ENCODE assay signal across 8 mouse cellular contexts in genomic region chr4:57637636-57638386, GRCm38 (mm10).
DNase-seq lines count a peak whose midpoint lies in the region; ATAC-seq lines count a peak whose summit lies in the region.

No protein-coding gene starts in this region.

- peak overlapping the region; percentile 60 for H3K4me2 ChIP-seq in heart, embryonic 15.5 days
- H3K4me2 ChIP-seq in neural tube, embryonic 15.5 days, result peak overlapping the region; percentile 59

- 0 out of 2 replicates have a peak, but pooled peaks have one; percentile 54 for ATAC-seq in heart, embryonic 15.5 days (replicated peaks; ENCODE audit: insufficient number of reproducible peaks, insufficient read depth, low FRiP score, low read depth)
- ATAC-seq in neural tube, embryonic 15.5 days (ENCODE audit: low FRiP score), result peak; percentile 88

- H3K27ac ChIP-seq in heart, embryonic 15.5 days, result peak overlapping the region; percentile 49
- peak overlapping the region; percentile 82 for H3K27ac ChIP-seq in neural tube, embryonic 15.5 days (replicated peaks)

- 25% methylated on average over 24 of the region's 24 CpGs for WGBS in heart, embryonic 15.5 days
- 27% methylated on average over 24 of the region's 24 CpGs for WGBS in neural tube, embryonic 15.5 days

- intact Hi-C loops in heart, postnatal 36 days (cut with DNase I), result no loop called here
- intact Hi-C loops in left cerebral cortex, postnatal 36 days (cut with DNase I), result no loop called here

- H3K4me3 ChIP-seq in heart, embryonic 15.5 days, result peak overlapping the region; percentile 31
- H3K4me3 ChIP-seq in neural tube, embryonic 15.5 days (replicated peaks), result peak overlapping the region; percentile 44

- no peaks in the 10 kb centered on the region for H3K36me3 ChIP-seq in heart, embryonic 15.5 days
- H3K36me3 ChIP-seq in neural tube, embryonic 15.5 days, result no peaks in the 10 kb centered on the region

- no peaks in the 10 kb centered on the region for H3K9me3 ChIP-seq in heart, embryonic 15.5 days (replicated peaks)
- no peaks in the 10 kb centered on the region for H3K9me3 ChIP-seq in neural tube, embryonic 15.5 days (replicated peaks)

- DNase-seq in heart, postnatal 36 days, result no peak
- peak; percentile 30 for DNase-seq in cerebellum, adult 9-10 months
- DNase-seq in frontal cortex, adult 2 months (ENCODE audit: extremely low spot score in 1 of 2, low spot score in 1 of 2), result peak; percentile 61 to 75
- DNase-seq in left cerebral cortex, postnatal 36 days (ENCODE audit: low spot score in 2 of 2), result peak; percentile 61 to 63
- DNase-seq in testis, postnatal 10 days (ENCODE audit: low spot score), result no peak
- DNase-seq in adrenal gland, postnatal 14 days, result no peak

- H3K9ac ChIP-seq in heart, embryonic 15.5 days, result peak overlapping the region; percentile 44
- peak overlapping the region; percentile 52 for H3K9ac ChIP-seq in neural tube, embryonic 15.5 days (replicated peaks)

- H3K27me3 ChIP-seq in heart, embryonic 15.5 days, result no peaks in the 10 kb centered on the region
- no peaks in the 10 kb centered on the region for H3K27me3 ChIP-seq in neural tube, embryonic 15.5 days (replicated peaks)

- H3K4me1 ChIP-seq in heart, embryonic 15.5 days (replicated peaks), result peaks cover 75% of the 10 kb centered on the region
- H3K4me1 ChIP-seq in neural tube, embryonic 15.5 days, result peaks cover 35% of the 10 kb centered on the region

Comparison
In these comparisons a context has a peak if more than half of its experiments do, and no peak if none do; other contexts are left out.
1. DNase-seq: peak in cerebellum, adult 9-10 months (single experiment), frontal cortex, adult 2 months (2 of 2) and left cerebral cortex, postnatal 36 days (2 of 2); none in heart, postnatal 36 days (0 of 2), testis, postnatal 10 days (single experiment) and adrenal gland, postnatal 14 days (single experiment).